Mouse (Mus musculus) neural tube, embryonic 11.5 days (tissue): ENCODE data around the gene Trnau1ap. TPM values are rescaled to one million over a fixed set of nuclear protein-coding genes. Genes with fewer than 3 reads are reported as not detected.
"Not testable (repeated sequence)": the region's sequence is repeated elsewhere in the genome, so short reads cannot be mapped to it uniquely, and the experiment has no call there.

Experiments
- ATAC-seq: fragments of 200-750 bp; cut with Nextera tagmentation; 2 replicates; pipeline ENCODE4 v1.8.0; 2017; ENCODE audit warnings: moderate number of reproducible peaks, mild to moderate bottlenecking, moderate TSS enrichment, moderate library complexity; ENCODE audit not compliant: insufficient read depth, low FRiP score, low TSS enrichment
- DNase-seq: peaks from one replicate; pipeline ENCODE4 v3.0.0-alpha.2; 2015; ENCODE audit warnings: low spot score
- H3K27ac ChIP-seq: fragments of 300-500 bp; sonication (generic); 2 replicates; pipeline ENCODE4 v1.5.1; 2014; ENCODE audit warnings: low read depth, mild to moderate bottlenecking, low read length
- H3K27me3 ChIP-seq: fragments of 300-500 bp; sonication (generic); 2 replicates; pipeline ENCODE4 v1.6.1; 2014; ENCODE audit warnings: mild to moderate bottlenecking, low read length, mixed read lengths; ENCODE audit not compliant: control insufficient read depth, insufficient read depth
- H3K36me3 ChIP-seq: fragments of 300-500 bp; sonication (generic); 2 replicates; pipeline ENCODE4 v1.6.1; 2014; ENCODE audit warnings: mild to moderate bottlenecking, low read length, moderate library complexity, mixed read lengths; ENCODE audit not compliant: control insufficient read depth, insufficient read depth
- H3K4me1 ChIP-seq: fragments of 300-500 bp; sonication (generic); 2 replicates; pipeline ENCODE4 v1.6.1; 2014; ENCODE audit warnings: low read length, mixed read lengths; ENCODE audit not compliant: control insufficient read depth, insufficient read depth
- H3K4me2 ChIP-seq: fragments of 300-500 bp; sonication (generic); 2 replicates; pipeline ENCODE4 v1.6.1; 2014; ENCODE audit warnings: low read depth, mild to moderate bottlenecking, moderate library complexity
- H3K4me3 ChIP-seq: fragments of 300-500 bp; sonication (generic); 2 replicates; pipeline ENCODE4 v1.5.1; 2014; ENCODE audit warnings: low read depth, low read length
- H3K9ac ChIP-seq: fragments of 300-500 bp; sonication (generic); 2 replicates; pipeline ENCODE4 v1.6.1; 2014; ENCODE audit warnings: mild to moderate bottlenecking, low read length
- H3K9me3 ChIP-seq: fragments of 300-500 bp; sonication (generic); 2 replicates; pipeline ENCODE4 v1.6.1; 2016; ENCODE audit warnings: low read length; ENCODE audit not compliant: control insufficient read depth
- WGBS: fragments of 180-500 bp; shearing (Covaris S2); extraction: QIAGEN DNeasy Blood & Tissue Kit; methylation state at CpG from one replicate; pipeline ENCODE4 v1.1.7; 2014; 5-methylcytosine and 5-hydroxymethylcytosine counted together
- polyA plus RNA-seq: library from polyadenylated mRNA; unstranded; fragments of >200 nt; fragmentation: Nextera tagmentation; extraction: Ambion mirVana; gene quantifications from 2 replicates; pipeline ENCODE4 v1.2.1, GENCODE M21; 2014

Trnau1ap gene
- polyA plus RNA-seq, 1 experiment from 2014 or later: 82.9 TPM

GRCm38 (mm10) chr4:132299849-132300248, 29.5 kb downstream of the Trnau1ap start:
- Histone ChIP-seq H3K9ac (no peak overlapping the region), H3K36me3 (no peaks in the 10 kb centered on the region), H3K4me2 (no peak overlapping the region), H3K4me1 (no peaks in the 10 kb centered on the region), H3K27ac (no peak overlapping the region), H3K4me3 (no peak overlapping the region), H3K27me3 (no peaks in the 10 kb centered on the region), H3K9me3 (no peaks in the 10 kb centered on the region)
- DNase-seq: no peak
- 85% methylated on average over 1 of the region's 1 CpGs for WGBS
- ATAC-seq: no peak

DNA sequence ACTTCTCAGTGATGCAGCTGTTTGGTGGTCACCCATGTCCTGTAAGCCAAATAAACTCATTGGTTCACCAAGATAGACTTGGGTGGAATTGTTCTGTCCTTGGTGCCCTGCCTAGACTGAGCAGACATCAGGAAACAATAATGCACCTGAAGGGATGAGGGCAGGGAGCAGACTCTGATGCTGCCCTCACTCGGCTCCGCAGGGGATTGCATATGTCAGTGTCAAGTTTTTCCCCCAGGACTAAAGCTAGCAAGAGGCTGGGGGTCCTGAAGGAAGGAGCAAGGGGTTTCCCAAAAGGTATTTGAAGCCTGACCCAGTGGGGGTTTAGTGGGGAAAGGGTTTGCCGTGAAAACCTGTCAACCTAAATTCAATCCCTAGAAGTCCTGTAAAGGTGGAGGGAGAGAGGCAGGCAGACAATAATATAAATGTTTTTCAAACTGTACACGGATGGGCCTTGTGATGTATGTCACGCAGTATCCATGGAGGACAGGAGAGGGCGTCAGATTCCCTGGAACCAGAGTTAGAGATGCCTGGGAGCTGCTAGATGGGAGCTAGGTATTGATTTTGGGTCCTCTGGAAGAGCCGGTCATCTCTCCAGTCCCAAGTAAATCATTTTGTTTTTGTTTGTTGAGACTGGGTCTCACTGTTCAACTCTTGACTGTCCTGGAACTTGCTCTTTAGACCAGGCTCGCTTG, 33.5 kb downstream of the Trnau1ap start:
- no peak for ATAC-seq
- DNase-seq: no peak
- Histone ChIP-seq H3K4me1 (no peaks in the 10 kb centered on the region), H3K27me3 (no peaks in the 10 kb centered on the region), H3K9ac (no peak overlapping the region), H3K36me3 (peaks cover 7% of the 10 kb centered on the region; the same call in 1 of the 2 replicates), H3K27ac (no peak overlapping the region), H3K4me2 (no peak overlapping the region), H3K9me3 (no peaks in the 10 kb centered on the region), H3K4me3 (no peak overlapping the region)
- WGBS: 47% methylated on average over 8 of the region's 8 CpGs

- Histone ChIP-seq H3K27me3 (no peaks in the 10 kb centered on the region), H3K4me3 (no peak overlapping the region), H3K4me2 (no peak overlapping the region), H3K27ac (no peak overlapping the region), H3K4me1 (no peaks in the 10 kb centered on the region), H3K9me3 (no peaks in the 10 kb centered on the region), H3K9ac (no peak overlapping the region), H3K36me3 (peaks cover 7% of the 10 kb centered on the region; the same call in 1 of the 2 replicates)
- DNase-seq (no peak), ATAC-seq (no peak)
- WGBS: 79% methylated on average over 7 of the region's 7 CpGs
These were observed 35.6 kb downstream of the Trnau1ap start for GRCm38 (mm10) chr4:132293682-132294240.

GRCm38 (mm10) chr4:132292988-132293387, 36.4 kb downstream of the Trnau1ap start:
- Histone ChIP-seq H3K4me2 (no peak overlapping the region), H3K36me3 (peaks cover 7% of the 10 kb centered on the region; the same call in 1 of the 2 replicates)
- peak; percentile 35 for DNase-seq

GRCm38 (mm10) chr4:132291624-132292335, 37.6 kb downstream of the Trnau1ap start:
- Histone ChIP-seq H3K36me3 (peaks cover 7% of the 10 kb centered on the region; the same call in 1 of the 2 replicates), H3K9me3 (no peaks in the 10 kb centered on the region), H3K27me3 (no peaks in the 10 kb centered on the region), H3K4me2 (no peak overlapping the region), H3K4me3 (no peak overlapping the region), H3K9ac (no peak overlapping the region), H3K27ac (no peak overlapping the region), H3K4me1 (no peaks in the 10 kb centered on the region)
- no peak for ATAC-seq
- WGBS: 82% methylated on average over 12 of the region's 12 CpGs
- no peak for DNase-seq

More at GRCm38 (mm10) chr4:132292988-132293387, 36.4 kb downstream of the Trnau1ap start:
- no peaks in the 10 kb centered on the region for H3K9me3 ChIP-seq
- H3K4me1 ChIP-seq: no peaks in the 10 kb centered on the region
- no peak overlapping the region for H3K27ac ChIP-seq
- no peak overlapping the region for H3K4me3 ChIP-seq
- no peak overlapping the region for H3K9ac ChIP-seq
- no peak for ATAC-seq
- H3K27me3 ChIP-seq: no peaks in the 10 kb centered on the region
- WGBS: 50% methylated on average over 4 of the region's 4 CpGs

DNA sequence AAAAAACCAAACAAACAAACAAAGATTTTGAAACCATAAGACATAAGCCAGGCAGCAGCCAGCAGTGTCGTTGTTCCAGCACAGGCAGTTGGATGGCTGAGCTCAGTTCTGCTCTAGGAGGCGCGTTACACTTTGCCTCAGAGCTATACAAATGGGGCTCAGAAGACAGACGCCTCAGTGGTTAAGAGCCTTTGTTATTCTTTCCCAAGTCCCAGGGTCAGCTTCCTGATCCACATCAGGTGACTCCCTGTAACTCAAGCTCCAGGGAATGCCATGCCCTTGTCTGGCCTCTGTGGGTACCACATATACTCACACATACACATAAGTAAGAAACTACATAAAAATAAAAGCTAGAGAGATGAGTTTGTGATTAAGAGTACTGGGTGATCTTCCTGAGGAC, 38.3 kb downstream of the Trnau1ap start:
- 93% methylated on average over 4 of the region's 4 CpGs for WGBS
- Histone ChIP-seq H3K27ac (no peak overlapping the region), H3K4me1 (no peaks in the 10 kb centered on the region), H3K36me3 (peaks cover 7% of the 10 kb centered on the region; the same call in 1 of the 2 replicates), H3K9me3 (no peaks in the 10 kb centered on the region), H3K4me2 (no peak overlapping the region), H3K9ac (no peak overlapping the region), H3K27me3 (no peaks in the 10 kb centered on the region), H3K4me3 (no peak overlapping the region)
- DNase-seq (no peak), ATAC-seq (no peak)

DNA sequence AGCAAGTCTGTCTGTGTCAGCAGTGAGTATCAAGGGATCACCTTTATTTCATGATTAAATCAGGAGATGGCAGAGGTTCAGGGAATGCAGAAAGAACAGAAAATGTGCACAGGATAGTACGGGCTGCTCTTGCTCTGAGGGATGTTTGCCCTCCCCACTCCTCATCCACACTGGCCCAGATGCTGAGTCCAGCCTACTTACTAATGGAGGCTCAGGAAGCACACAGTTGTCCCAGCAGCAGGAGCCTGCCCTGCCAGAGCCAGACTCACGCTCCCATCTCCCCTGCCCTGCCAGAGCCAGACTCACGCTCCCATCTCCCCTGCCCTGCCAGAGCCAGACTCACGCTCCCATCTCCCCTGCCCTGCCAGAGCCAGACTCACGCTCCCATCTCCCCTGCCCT, 40.5 kb downstream of the Trnau1ap start:
- not testable (repeated sequence) for H3K27me3 ChIP-seq, DNase-seq, H3K4me2 ChIP-seq, H3K9ac ChIP-seq, H3K4me3 ChIP-seq, H3K4me1 ChIP-seq, H3K9me3 ChIP-seq, H3K27ac ChIP-seq, H3K36me3 ChIP-seq, ATAC-seq
- 79% methylated on average over 3 of the region's 5 CpGs for WGBS

DNA sequence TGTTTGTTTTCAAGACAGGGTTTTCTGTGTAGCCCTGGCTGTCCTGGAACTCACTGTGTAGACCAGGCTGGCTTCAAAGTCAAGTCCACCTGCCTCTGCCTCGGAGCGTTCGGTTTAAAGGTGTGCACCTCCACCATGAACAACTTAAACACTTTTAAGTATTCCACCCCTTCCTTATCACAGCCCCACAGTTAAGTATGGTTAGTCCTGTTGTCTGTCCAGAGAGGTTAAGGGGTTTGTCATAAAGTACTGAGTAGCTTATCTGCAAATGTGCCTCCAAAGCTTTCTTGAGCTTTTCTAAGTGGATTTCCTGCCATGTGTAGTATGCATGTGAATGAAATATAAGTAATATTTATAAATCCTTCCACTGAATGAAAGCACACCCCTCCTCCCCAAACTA, 53.4 kb downstream of the Trnau1ap start:
- no peak for ATAC-seq
- no peak overlapping the region for H3K27ac ChIP-seq
- H3K4me1 ChIP-seq: peaks cover 6% of the 10 kb centered on the region; the same call in 1 of the 2 replicates
- no peak overlapping the region for H3K4me3 ChIP-seq
- WGBS: 93% methylated on average over 3 of the region's 3 CpGs
- DNase-seq: no peak
- H3K9me3 ChIP-seq: no peaks in the 10 kb centered on the region
- no peak overlapping the region for H3K9ac ChIP-seq
- H3K27me3 ChIP-seq: no peaks in the 10 kb centered on the region
- no peak overlapping the region for H3K4me2 ChIP-seq
- no peaks in the 10 kb centered on the region for H3K36me3 ChIP-seq
